Mouse (Mus musculus) ES-E14 (cell line): ENCODE results near the gene Cfb. TPM values are rescaled to one million over a fixed set of nuclear protein-coding genes. Genes with fewer than 3 reads are reported as not detected.

Source experiments
- DNase-seq: peaks from one replicate; pipeline ENCODE4 v3.0.0-alpha.2; 2013; ENCODE audit warnings: low read depth, low spot score
- H3K27ac ChIP-seq: 2 replicates; pipeline ENCODE4 v1.5.1; 2012; ENCODE audit warnings: low read depth, mild to moderate bottlenecking, low read length, moderate library complexity, mixed read lengths; ENCODE audit not compliant: poor library complexity, insufficient read depth, severe bottlenecking
- H3K36me3 ChIP-seq: 2 replicates; pipeline ENCODE4 v1.6.1; 2012; ENCODE audit warnings: mild to moderate bottlenecking, low read length, moderate library complexity, mixed read lengths; ENCODE audit not compliant: control insufficient read depth, poor library complexity, insufficient read depth, severe bottlenecking
- H3K4me1 ChIP-seq, 2 experiments: fragments of 150-350 bp in 1 of 2; sonication (generic) in 1 of 2; 2 replicates each; pipeline ENCODE4 v1.6.1; 2012; ENCODE audit warnings: low read length in 2 of 2, mild to moderate bottlenecking in 1 of 2, mixed read lengths in 1 of 2; ENCODE audit not compliant: control insufficient read depth in 2 of 2, insufficient read depth in 2 of 2, poor library complexity in 1 of 2
- H3K4me3 ChIP-seq, 2 experiments: fragments of 150-350 bp in 1 of 2; sonication (generic) in 1 of 2; 2 replicates each; pipeline ENCODE4 v1.5.1; 2012; ENCODE audit warnings: low read length in 2 of 2, low read depth in 1 of 2, mild to moderate bottlenecking in 1 of 2, mixed read lengths in 1 of 2; ENCODE audit not compliant: insufficient read depth in 1 of 2, poor library complexity in 1 of 2, severe bottlenecking in 1 of 2
- H3K9ac ChIP-seq: 2 replicates; pipeline ENCODE4 v1.6.1; 2012; ENCODE audit warnings: low read depth, mild to moderate bottlenecking, low read length, mixed read lengths; ENCODE audit not compliant: poor library complexity, insufficient read depth, severe bottlenecking
- H3K9me3 ChIP-seq: fragments of 150-350 bp; sonication (generic); 2 replicates; pipeline ENCODE4 v1.6.1; 2012; ENCODE audit warnings: low read depth, mild to moderate bottlenecking, low read length; ENCODE audit not compliant: control insufficient read depth, insufficient read depth
- CHD2 ChIP-seq: IDR thresholded peaks from 2 replicates; pipeline ENCODE4 v1.6.1; 2014; ENCODE audit warnings: mild to moderate bottlenecking, low read depth, low read length, inconsistent platforms
- HCFC1 ChIP-seq: IDR thresholded peaks from 2 replicates; pipeline ENCODE4 v1.6.1; 2012; ENCODE audit warnings: low read length, inconsistent platforms, borderline replicate concordance; ENCODE audit not compliant: insufficient read depth
- MAFK ChIP-seq: IDR thresholded peaks from 2 replicates; pipeline ENCODE4 v1.6.1; 2014; ENCODE audit warnings: mild to moderate bottlenecking, low read depth, low read length, inconsistent platforms; ENCODE audit not compliant: insufficient read depth
- ZC3H11A ChIP-seq: IDR thresholded peaks from 2 replicates; pipeline ENCODE4 v1.6.1; 2012; ENCODE audit warnings: low read depth, mild to moderate bottlenecking, inconsistent platforms, low read length, borderline replicate concordance
- ZNF384 ChIP-seq: IDR thresholded peaks from 2 replicates; pipeline ENCODE4 v1.6.1; 2012; ENCODE audit warnings: low read depth, low read length, inconsistent platforms
- in situ Hi-C, 2 experiments: fragments of 600-800 bp; cut with MboI; formaldehyde crosslinking; loops; one replicate each; pipeline ENCODE4 v1.15.1; 2025; ENCODE audit warnings: low sequenced_read_pairs in 2 of 2, inconsistent platforms in 1 of 2; ENCODE audit not compliant: unreplicated experiment in 2 of 2
- total RNA-seq: library from RNA; depleted of rRNA; stranded (reverse); fragments of 300-350 nt; gene quantifications from 2 replicates; pipeline ENCODE4 v1.2.3, GENCODE M21; 2012

The Cfb gene
- total RNA-seq, 1 experiment: 0.18 TPM

DNA sequence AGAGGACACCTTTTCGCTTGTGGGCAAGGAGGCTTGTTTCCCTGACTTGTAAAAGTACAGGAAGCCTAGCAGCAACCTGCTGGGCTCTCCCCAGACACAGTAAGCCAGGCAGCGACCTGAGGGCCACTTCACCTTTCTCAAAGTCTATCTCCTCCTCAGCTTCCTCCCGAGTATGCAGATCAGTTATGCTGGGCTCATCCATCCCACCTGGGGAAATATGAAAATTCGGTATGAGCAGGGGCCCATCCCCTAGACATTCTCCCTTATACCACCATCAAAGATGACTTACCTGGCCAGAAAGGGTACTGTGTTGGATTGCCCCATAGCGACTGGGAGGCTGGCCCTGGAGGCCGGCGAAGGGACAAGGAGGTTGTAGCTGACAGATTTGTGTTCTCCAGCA, 14.7 kb downstream of the Cfb start:
- Histone ChIP-seq H3K27ac (no peak overlapping the region), H3K4me1 (peaks cover 0 to 4% of the 10 kb centered on the region in 2 experiments; a peak in 2 of 4 replicates), H3K9ac (no peak overlapping the region), H3K36me3 (peaks cover 18% of the 10 kb centered on the region; the same call in 1 of the 2 replicates), H3K9me3 (no peaks in the 10 kb centered on the region), H3K4me3 (no peak overlapping the region)
- no peak for TF ChIP-seq HCFC1
- no peak for TF ChIP-seq ZNF384
- no peak for TF ChIP-seq CHD2
- TF ChIP-seq ZC3H11A: no peak
- no peak for TF ChIP-seq MAFK
- in situ Hi-C loops: no loop called here
- DNase-seq: no peak

DNA sequence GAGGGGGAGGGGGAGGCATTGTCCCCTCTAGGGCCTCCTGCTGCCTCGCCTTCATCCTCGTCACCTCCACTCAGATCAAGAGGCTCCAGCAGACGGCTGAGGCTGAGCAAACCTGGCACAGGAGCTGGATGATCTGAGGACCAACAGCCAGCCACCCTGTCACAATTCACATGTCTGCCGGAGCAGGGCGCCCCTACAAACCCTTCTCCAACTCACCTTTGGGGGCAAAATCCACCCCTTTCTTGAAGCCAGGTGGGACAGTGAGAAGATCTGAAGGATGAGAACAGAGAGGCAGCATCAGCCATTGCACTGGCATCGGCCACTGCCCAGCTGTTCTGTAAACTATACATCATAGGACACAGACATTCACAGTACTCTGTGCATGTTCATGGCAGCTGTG, 15.1 kb downstream of the Cfb start:
- H3K9ac ChIP-seq: no peak overlapping the region
- DNase-seq: no peak
- no peaks in the 10 kb centered on the region for H3K9me3 ChIP-seq
- H3K36me3 ChIP-seq: peaks cover 13% of the 10 kb centered on the region; the same call in 1 of the 2 replicates
- H3K27ac ChIP-seq: no peak overlapping the region
- no peak for TF ChIP-seq CHD2
- no peak for TF ChIP-seq HCFC1
- TF ChIP-seq ZC3H11A: no peak
- no peak for TF ChIP-seq ZNF384
- TF ChIP-seq MAFK: no peak
- H3K4me3 ChIP-seq: no peak overlapping the region
- peaks cover 0 to 4% of the 10 kb centered on the region in 2 experiments; a peak in 2 of 4 replicates for H3K4me1 ChIP-seq
- in situ Hi-C loops: no loop called here

DNA sequence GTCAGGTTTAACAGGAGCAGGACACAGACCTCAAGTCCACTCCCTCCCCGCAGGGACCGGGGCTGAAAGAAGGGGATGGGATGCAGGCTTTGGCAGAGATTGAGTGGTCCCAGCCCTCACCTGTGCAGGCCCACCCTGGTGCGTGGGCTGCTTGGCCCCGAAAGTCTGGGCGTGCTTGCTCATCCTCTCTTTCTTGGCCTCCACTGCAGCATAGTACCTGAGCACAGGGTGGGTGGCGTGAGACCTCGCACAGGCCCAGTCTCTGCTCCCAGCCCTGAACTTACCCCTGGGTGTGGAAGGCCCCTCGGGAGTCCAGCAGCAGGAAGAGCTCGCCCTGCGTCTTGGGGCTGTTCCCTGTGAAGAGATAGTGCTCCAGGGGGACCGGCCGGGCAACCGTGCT, 17.4 kb downstream of the Cfb start:
- Histone ChIP-seq H3K27ac (no peak overlapping the region), H3K36me3 (peaks cover 27% of the 10 kb centered on the region; the same call in 1 of the 2 replicates)
- in situ Hi-C loops: no loop called here

DNA sequence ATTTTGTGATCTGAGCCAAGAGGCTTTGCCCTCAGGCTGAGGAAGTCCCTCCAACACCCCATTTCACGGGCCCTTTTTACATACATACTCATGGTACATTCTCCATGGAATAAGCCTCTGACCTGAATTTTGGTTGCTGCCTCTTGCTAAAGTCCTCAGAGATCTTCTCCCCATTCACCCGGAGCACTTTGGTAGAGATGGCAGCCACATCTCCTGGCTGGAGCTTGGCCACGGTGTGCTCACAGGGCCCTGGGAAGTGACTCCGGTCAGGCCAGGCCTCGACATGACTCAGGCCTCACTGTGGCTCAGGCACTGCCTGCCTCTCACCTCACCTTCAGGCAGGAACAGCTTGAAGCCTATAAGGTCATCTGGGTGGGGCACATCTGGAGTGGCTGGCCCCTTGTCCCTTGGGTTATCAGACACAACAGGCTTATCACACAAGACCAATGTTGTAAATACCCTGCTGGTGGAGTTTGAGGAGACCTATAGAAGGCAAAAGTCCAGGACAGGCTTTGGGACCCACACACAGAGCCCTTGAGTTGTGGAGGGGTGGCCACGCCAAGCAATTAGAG, 21.5 kb downstream of the Cfb start:
- in situ Hi-C loops: no loop called here
- DNase-seq: no peak
- H3K4me1 ChIP-seq: peaks cover 0 to 6% of the 10 kb centered on the region in 2 experiments; a peak in 1 of 4 replicates
- peaks cover 36% of the 10 kb centered on the region for H3K36me3 ChIP-seq
- H3K27ac ChIP-seq: no peak overlapping the region
- H3K9ac ChIP-seq: no peak overlapping the region
- TF ChIP-seq HCFC1 (no peak), CHD2 (no peak), ZNF384 (no peak), MAFK (no peak), ZC3H11A (no peak)
- H3K4me3 ChIP-seq: no peak overlapping the region
- no peaks in the 10 kb centered on the region for H3K9me3 ChIP-seq

More for the DNA sequence above, 17.4 kb downstream of the Cfb start:
- no peak for TF ChIP-seq CHD2
- no peak for TF ChIP-seq ZC3H11A
- TF ChIP-seq HCFC1: no peak
- no peak for TF ChIP-seq MAFK
- TF ChIP-seq ZNF384: no peak
- no peaks in the 10 kb centered on the region; a peak in 1 of 4 replicates for H3K4me1 ChIP-seq
- no peak for DNase-seq
- H3K9me3 ChIP-seq: no peaks in the 10 kb centered on the region
- no peak overlapping the region for H3K4me3 ChIP-seq
- H3K9ac ChIP-seq: no peak overlapping the region
